Mouse (Mus musculus) midbrain, postnatal 0 days (tissue): ENCODE measurements at regions not wholly inside any gene's neighbourhood (a gene's known extent, or its start where the extent isn't known, plus 50 kb on each side); places are given as distances from the start of the nearest gene placed in this dataset.
A peak's percentile ranks its signal among the peaks of the same experiment; 100 is the strongest.

Source experiments
- ATAC-seq: fragments of 200-750 bp; cut with Nextera tagmentation; 2 replicates; pipeline ENCODE4 v1.8.0; 2017; ENCODE audit warnings: moderate number of reproducible peaks, mild to moderate bottlenecking, moderate TSS enrichment, moderate library complexity; ENCODE audit not compliant: low FRiP score
- DNase-seq: peaks from one replicate; pipeline ENCODE4 v3.0.0-alpha.2; 2015; ENCODE audit warnings: low spot score
- H3K27ac ChIP-seq: fragments of 300-500 bp; sonication (generic); 2 replicates; pipeline ENCODE4 v1.5.1; 2014; ENCODE audit warnings: low read depth, mild to moderate bottlenecking, low read length, mixed read lengths
- H3K27me3 ChIP-seq: fragments of 300-500 bp; sonication (generic); 2 replicates; pipeline ENCODE4 v1.6.1; 2014; ENCODE audit warnings: low read length, control low read depth, mixed read lengths; ENCODE audit not compliant: insufficient read depth
- H3K36me3 ChIP-seq: fragments of 300-500 bp; sonication (generic); 2 replicates; pipeline ENCODE4 v1.6.1; 2014; ENCODE audit warnings: low read length, control low read depth, mixed read lengths; ENCODE audit not compliant: insufficient read depth
- H3K4me1 ChIP-seq: fragments of 300-500 bp; sonication (generic); 2 replicates; pipeline ENCODE4 v1.6.1; 2014; ENCODE audit warnings: mild to moderate bottlenecking, control low read depth, antibody characterized with exemption, low read length, mixed read lengths; ENCODE audit not compliant: insufficient read depth
- H3K4me2 ChIP-seq: fragments of 300-500 bp; sonication (generic); 2 replicates; pipeline ENCODE4 v1.6.1; 2014; ENCODE audit warnings: low read depth, mild to moderate bottlenecking, low read length, mixed read lengths; ENCODE audit not compliant: poor library complexity, severe bottlenecking
- H3K4me3 ChIP-seq: fragments of 300-500 bp; sonication (generic); 2 replicates; pipeline ENCODE4 v1.5.1; 2014; ENCODE audit warnings: low read depth, mild to moderate bottlenecking, low read length, moderate library complexity
- H3K9ac ChIP-seq: fragments of 300-500 bp; sonication (generic); replicated peaks from 2 replicates; pipeline ENCODE4 v1.6.1; 2014; ENCODE audit warnings: mild to moderate bottlenecking, low read length, moderate library complexity, mixed read lengths; ENCODE audit not compliant: poor library complexity, severe bottlenecking
- H3K9me3 ChIP-seq: fragments of 300-500 bp; sonication (generic); 2 replicates; pipeline ENCODE4 v1.6.1; 2016; ENCODE audit warnings: low read length, control low read depth
- CTCF ChIP-seq: IDR thresholded peaks from 2 replicates; pipeline ENCODE4 v1.5.1; 2016; ENCODE audit warnings: antibody characterized with exemption, mild to moderate bottlenecking
- WGBS: fragments of 180-500 bp; shearing (Covaris S2); extraction: QIAGEN DNeasy Blood & Tissue Kit; methylation state at CpG from one replicate; pipeline ENCODE4 v1.1.7; 2014; 5-methylcytosine and 5-hydroxymethylcytosine counted together

- no peaks in the 10 kb centered on the region for H3K27me3 ChIP-seq
- DNase-seq, result no peak
- H3K4me2 ChIP-seq, result no peak overlapping the region
- no peak for TF ChIP-seq CTCF
- no peaks in the 10 kb centered on the region for H3K9me3 ChIP-seq
- H3K4me1 ChIP-seq, result no peaks in the 10 kb centered on the region
- H3K9ac ChIP-seq, result no peak overlapping the region
- no peaks in the 10 kb centered on the region for H3K36me3 ChIP-seq
- no peak overlapping the region for H3K27ac ChIP-seq
- 74% methylated on average over 1 of the region's 1 CpGs for WGBS
- no peak for ATAC-seq
- no peak overlapping the region for H3K4me3 ChIP-seq
These were observed 227.2 kb upstream of the Gm21798 start for GRCm38 (mm10) chr15:64590092-64590881.

GRCm38 (mm10) chr15:64613503-64613902, 204.0 kb upstream of the Gm21798 start:
- Histone ChIP-seq H3K4me2 (no peak overlapping the region), H3K9ac (no peak overlapping the region), H3K36me3 (no peaks in the 10 kb centered on the region), H3K27me3 (no peaks in the 10 kb centered on the region), H3K4me3 (no peak overlapping the region), H3K27ac (no peak overlapping the region), H3K9me3 (no peaks in the 10 kb centered on the region), H3K4me1 (no peaks in the 10 kb centered on the region)
- no peak for ATAC-seq
- WGBS, result 61% methylated on average over 4 of the region's 4 CpGs
- no peak for DNase-seq
- TF ChIP-seq CTCF, result no peak

- WGBS, result 79% methylated on average over 3 of the region's 3 CpGs
- no peak overlapping the region for H3K4me3 ChIP-seq
- no peaks in the 10 kb centered on the region for H3K4me1 ChIP-seq
- DNase-seq, result no peak
- no peak overlapping the region for H3K27ac ChIP-seq
- H3K4me2 ChIP-seq, result no peak overlapping the region
- TF ChIP-seq CTCF, result no peak
- no peaks in the 10 kb centered on the region for H3K9me3 ChIP-seq
- no peak overlapping the region for H3K9ac ChIP-seq
- no peaks in the 10 kb centered on the region for H3K27me3 ChIP-seq
- H3K36me3 ChIP-seq, result no peaks in the 10 kb centered on the region
- ATAC-seq, result no peak
These were observed 199.0 kb upstream of the Gm21798 start for GRCm38 (mm10) chr15:64618471-64618870.

- no peak for ATAC-seq
- H3K4me3 ChIP-seq, result no peak overlapping the region
- H3K9me3 ChIP-seq, result no peaks in the 10 kb centered on the region
- no peak overlapping the region for H3K9ac ChIP-seq
- TF ChIP-seq CTCF, result no peak
- no peak overlapping the region for H3K27ac ChIP-seq
- 89% methylated on average over 3 of the region's 3 CpGs for WGBS
- H3K36me3 ChIP-seq, result no peaks in the 10 kb centered on the region
- no peak overlapping the region for H3K4me2 ChIP-seq
- DNase-seq, result no peak
- no peaks in the 10 kb centered on the region for H3K4me1 ChIP-seq
- H3K27me3 ChIP-seq, result no peaks in the 10 kb centered on the region
These were observed 195.6 kb upstream of the Gm21798 start for GRCm38 (mm10) chr15:64621876-64622275.

- 80% methylated on average over 4 of the region's 4 CpGs for WGBS
- Histone ChIP-seq H3K27me3 (no peaks in the 10 kb centered on the region), H3K9me3 (no peaks in the 10 kb centered on the region), H3K36me3 (no peaks in the 10 kb centered on the region), H3K4me1 (no peaks in the 10 kb centered on the region), H3K4me3 (no peak overlapping the region), H3K9ac (no peak overlapping the region), H3K4me2 (no peak overlapping the region), H3K27ac (no peak overlapping the region)
- no peak for TF ChIP-seq CTCF
- ATAC-seq (no peak), DNase-seq (no peak)
These were observed 194.9 kb upstream of the Gm21798 start for GRCm38 (mm10) chr15:64622591-64622990.

GRCm38 (mm10) chr15:64626359-64626758, 191.1 kb upstream of the Gm21798 start:
- Histone ChIP-seq H3K4me3 (no peak overlapping the region), H3K9ac (no peak overlapping the region), H3K27me3 (no peaks in the 10 kb centered on the region), H3K4me2 (no peak overlapping the region), H3K36me3 (no peaks in the 10 kb centered on the region), H3K4me1 (no peaks in the 10 kb centered on the region), H3K27ac (no peak overlapping the region), H3K9me3 (no peaks in the 10 kb centered on the region)
- 91% methylated on average over 6 of the region's 6 CpGs for WGBS
- no peak for DNase-seq
- no peak for TF ChIP-seq CTCF
- peak; percentile 46; the same call in 1 of the 2 replicates for ATAC-seq
